Mouse (Mus musculus) thymus, postnatal 25 days (tissue): ENCODE measurements around the gene Tbl3.
"Not testable (repeated sequence)": the region's sequence is repeated elsewhere in the genome, so short reads cannot be mapped to it uniquely, and the experiment has no call there.

Source experiments
- DNase-seq: peaks from one replicate; pipeline ENCODE4 v3.0.0; 2022

Gene Tbl3

GRCm38 (mm10) chr17:24692385-24692784 lies 15.1 kb downstream of the Tbl3 start:
- no peak for DNase-seq

GRCm38 (mm10) chr17:24689251-24690081 lies 18.0 kb downstream of the Tbl3 start, which contains the start of gene Syngr3:
Syngr3 (minus strand) TSS chr17:24689955.
- no peak for DNase-seq

- no peak for DNase-seq
Measured at GRCm38 (mm10) chr17:24687599-24687998, 19.9 kb downstream of the Tbl3 start.

GRCm38 (mm10) chr17:24687146-24687595 lies 20.3 kb downstream of the Tbl3 start:
- peak; percentile 70 for DNase-seq

- peak; percentile 42 for DNase-seq
Measured at GRCm38 (mm10) chr17:24686514-24686913, 20.9 kb downstream of the Tbl3 start.

GRCm38 (mm10) chr17:24677500-24678080 lies 29.9 kb downstream of the Tbl3 start:
- DNase-seq = no peak

GRCm38 (mm10) chr17:24676877-24677276 lies 30.6 kb downstream of the Tbl3 start:
- no peak for DNase-seq

- DNase-seq = peak; percentile 74
Measured at GRCm38 (mm10) chr17:24676187-24676586, 31.3 kb downstream of the Tbl3 start.

GRCm38 (mm10) chr17:24674277-24674676 lies 33.2 kb downstream of the Tbl3 start:
- DNase-seq = no peak

GRCm38 (mm10) chr17:24672141-24672540 lies 35.3 kb downstream of the Tbl3 start:
- no peak for DNase-seq

GRCm38 (mm10) chr17:24671346-24671745 lies 36.1 kb downstream of the Tbl3 start:
- DNase-seq = no peak

GRCm38 (mm10) chr17:24670246-24670844 lies 37.1 kb downstream of the Tbl3 start:
- DNase-seq = no peak

GRCm38 (mm10) chr17:24669545-24670245 lies 37.8 kb downstream of the Tbl3 start, which contains the start of gene Zfp598:
Zfp598 (plus strand) TSS chr17:24669687.
- DNase-seq = peak; percentile 97

- DNase-seq = not testable (repeated sequence)
Measured at GRCm38 (mm10) chr17:24669214-24669544, 38.3 kb downstream of the Tbl3 start.

GRCm38 (mm10) chr17:24667416-24667815 lies 40.0 kb downstream of the Tbl3 start:
- peak; percentile 68 for DNase-seq

GRCm38 (mm10) chr17:24667011-24667410 lies 40.4 kb downstream of the Tbl3 start:
- DNase-seq = not testable (repeated sequence)

- no peak for DNase-seq
Measured at GRCm38 (mm10) chr17:24658017-24658758, 49.3 kb downstream of the Tbl3 start, which contains the start of gene Npw. Npw (minus strand) TSS chr17:24658457.

GRCm38 (mm10) chr17:24654969-24655368 lies 52.5 kb downstream of the Tbl3 start:
- DNase-seq = no peak

- DNase-seq = peak; percentile 76
Measured at GRCm38 (mm10) chr17:24653967-24654710, 53.3 kb downstream of the Tbl3 start.

GRCm38 (mm10) chr17:24651835-24652234 lies 55.6 kb downstream of the Tbl3 start:
- DNase-seq = no peak

GRCm38 (mm10) chr17:24650766-24651165 lies 56.7 kb downstream of the Tbl3 start:
- DNase-seq = no peak
